Mouse (Mus musculus) layer of hippocampus, adult 18-20 months (tissue): ENCODE measurements around the gene Cldn14. TPM values are rescaled to one million over a fixed set of nuclear protein-coding genes. Genes with fewer than 3 reads are reported as not detected.
A peak's percentile ranks its signal among the peaks of the same experiment; 100 is the strongest.

Experiments
- DNase-seq, 2 experiments: peaks; one replicate each; pipeline ENCODE4 v3.0.0; 2022; ENCODE audit warnings: low spot score in 2 of 2
- total RNA-seq, 2 experiments: library from RNA; stranded (reverse); gene quantifications; 2 replicates each; pipeline ENCODE4 v1.2.3; 2021

Gene Cldn14
- total RNA-seq, 2 experiments from 2014 or later: 0.58 to 1.1 TPM

DNA sequence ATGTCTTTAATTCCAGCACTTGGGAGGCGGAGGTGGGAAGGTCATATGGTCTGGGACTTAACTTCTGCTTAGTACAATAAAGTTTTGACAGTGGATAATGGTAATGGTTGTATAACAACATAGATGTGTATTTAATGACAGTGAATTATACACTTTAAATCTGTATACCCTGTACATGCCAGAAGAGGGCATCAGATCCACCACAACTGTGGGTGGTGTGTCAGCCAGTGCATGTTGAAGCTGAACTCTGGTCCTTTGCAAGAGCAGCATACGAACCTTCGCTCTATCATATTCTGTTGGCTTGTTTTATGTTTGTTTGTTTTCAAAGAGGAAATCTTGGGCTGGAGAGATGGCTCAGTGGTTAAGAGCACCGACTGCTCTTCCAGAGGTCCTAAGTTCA is 61.2 kb downstream of the Cldn14 start:
- DNase-seq: no peak

DNA sequence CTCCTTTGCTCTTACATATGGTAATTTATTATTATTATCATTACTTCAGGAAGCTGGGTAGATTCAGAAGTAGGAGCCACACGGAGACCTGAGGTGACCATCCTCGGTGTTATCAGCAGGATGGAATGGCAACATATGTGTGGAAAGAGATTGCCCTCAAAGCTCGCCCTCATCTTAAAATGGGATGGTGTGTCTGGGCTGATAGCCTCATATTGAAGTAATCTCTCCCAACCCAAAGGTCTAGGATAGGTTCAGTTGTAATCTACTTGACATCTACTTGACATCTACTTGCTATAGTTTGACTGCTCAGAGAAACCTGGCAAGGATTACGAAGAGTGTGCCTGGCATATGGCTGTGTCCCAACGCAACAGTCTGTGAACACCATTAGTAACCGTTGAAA is 64.3 kb downstream of the Cldn14 start:
- no peak for DNase-seq

DNA sequence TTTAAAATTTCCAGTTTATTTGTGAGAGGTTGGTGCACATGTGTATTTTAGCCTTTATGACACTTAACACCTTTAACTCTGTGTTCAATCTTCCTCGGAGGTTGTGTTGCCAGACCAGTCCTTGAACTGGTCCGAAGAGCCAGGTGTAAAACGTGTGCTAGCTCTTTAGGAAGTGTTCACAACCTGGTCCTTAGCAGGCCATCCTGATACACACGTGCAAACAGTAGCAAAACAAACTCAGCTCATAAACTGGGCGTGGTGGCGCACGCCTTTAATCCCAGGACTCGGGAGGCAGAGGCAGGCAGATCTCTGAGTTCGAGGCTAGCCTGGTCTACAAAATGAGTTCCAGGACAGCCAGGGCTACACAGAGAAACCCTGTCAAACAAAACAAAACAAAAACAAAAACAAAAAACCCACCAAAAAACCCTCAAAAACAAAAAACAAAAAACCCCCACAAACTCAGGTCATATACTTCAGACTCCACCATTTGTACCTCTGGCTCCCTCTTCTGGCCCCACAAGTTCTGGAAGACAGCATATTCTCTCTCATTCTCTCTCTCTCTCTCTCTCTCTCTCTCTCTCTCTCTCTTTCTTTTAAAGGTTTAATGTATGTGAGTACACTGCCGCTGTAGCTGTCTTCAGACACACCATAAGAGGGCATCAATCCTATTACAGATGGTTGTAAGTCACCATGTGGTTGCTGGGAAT is 65.7 kb downstream of the Cldn14 start:
- no peak for DNase-seq

DNA sequence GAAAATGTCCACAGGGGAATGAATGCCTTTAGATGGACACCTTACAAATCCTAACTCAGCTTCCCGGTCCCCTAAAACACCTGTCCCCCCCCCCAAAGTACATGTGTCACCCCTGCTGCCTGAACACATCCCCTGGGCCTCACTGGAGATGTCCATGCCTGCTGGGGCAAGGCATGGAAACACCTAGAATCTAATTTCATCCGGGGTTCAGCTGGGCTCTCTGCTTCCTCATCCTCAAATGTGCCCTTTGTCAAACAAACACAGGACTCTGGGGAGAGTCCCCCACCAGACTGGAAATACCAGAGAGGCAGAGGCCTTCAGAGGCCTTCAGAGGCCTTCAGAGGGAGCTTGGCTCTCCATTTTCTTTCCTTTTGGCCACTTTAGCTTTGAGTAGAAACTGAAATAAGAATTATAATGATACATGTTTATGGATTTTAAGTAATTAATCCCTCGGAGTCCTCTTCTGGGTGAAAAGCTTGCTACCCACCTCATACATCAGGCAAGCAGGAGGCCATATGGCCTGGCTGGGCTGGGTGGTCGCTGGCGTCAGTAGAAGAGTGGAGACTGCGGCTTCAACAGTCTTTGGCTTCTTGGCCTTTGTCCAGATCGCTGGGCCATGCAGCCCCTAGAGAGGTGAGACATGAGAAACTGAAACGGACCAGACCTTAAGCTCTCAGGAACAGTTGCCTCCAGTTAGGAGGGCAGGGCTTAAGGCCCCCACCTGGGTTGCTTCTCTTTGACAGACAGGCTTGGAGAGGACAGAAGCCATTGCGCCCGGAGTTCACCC is 66.7 kb downstream of the Cldn14 start:
- DNase-seq: no peak

DNA sequence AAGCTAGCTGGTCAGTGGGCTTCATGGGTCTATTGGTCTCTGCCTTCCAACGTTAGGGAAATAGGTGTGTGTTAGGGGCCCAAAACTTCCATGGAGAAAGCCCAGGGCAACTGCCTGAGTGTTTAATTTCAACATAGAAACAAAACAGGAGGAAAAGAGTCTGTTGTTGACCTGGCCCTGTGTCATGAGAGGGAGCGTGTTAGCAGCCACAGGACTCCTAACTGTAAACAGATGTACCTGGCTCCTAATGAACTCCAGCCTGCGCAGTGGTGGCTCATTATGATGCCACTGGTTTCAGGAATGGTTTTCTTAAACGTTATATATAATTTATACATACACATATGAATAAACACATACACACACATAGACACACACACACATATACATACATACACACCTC is 68.7 kb downstream of the Cldn14 start:
- DNase-seq: no peak

DNA sequence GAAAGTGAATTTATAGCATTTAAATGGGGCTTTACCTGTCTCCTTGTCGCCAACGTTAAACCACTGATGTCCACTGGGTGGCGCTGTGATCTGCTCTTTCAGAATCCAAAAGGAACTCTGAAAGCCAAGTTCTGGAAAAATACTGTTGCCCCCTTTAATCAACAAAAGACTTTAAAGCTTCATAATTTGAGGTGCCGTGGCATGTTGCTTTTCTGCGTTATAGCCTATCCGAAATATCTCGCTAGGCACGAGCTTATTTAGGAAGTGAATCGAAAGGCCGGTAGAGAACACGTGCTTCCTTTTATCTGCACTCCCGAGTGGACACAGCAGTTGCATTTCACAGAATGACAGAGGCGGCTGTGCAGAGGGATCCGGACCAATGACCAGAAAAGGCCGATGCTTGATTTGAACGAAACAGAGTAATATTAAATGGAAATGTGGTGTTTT is 70.2 kb downstream of the Cldn14 start:
- peak; percentile 60 to 84 for DNase-seq

DNA sequence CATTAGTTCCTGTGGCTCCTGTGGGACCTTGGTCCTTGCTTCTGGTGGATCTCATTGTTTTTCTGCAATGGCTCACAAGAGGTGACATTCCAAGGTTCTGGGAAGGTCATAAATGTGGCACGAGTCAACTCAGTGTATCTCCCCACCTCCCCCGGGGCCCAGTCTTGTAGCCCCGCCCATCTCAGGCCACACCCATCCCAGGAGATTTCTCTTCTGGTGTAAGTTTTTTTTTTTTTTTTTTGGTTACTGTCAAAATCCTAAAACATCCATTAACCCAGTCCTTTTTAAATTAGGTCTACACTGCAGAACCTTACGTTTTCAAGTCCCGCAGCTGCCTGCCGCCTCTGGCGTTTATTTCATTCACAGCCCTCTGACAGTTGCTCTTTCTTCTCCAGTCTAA is 73.6 kb downstream of the Cldn14 start:
- no peak for DNase-seq

DNA sequence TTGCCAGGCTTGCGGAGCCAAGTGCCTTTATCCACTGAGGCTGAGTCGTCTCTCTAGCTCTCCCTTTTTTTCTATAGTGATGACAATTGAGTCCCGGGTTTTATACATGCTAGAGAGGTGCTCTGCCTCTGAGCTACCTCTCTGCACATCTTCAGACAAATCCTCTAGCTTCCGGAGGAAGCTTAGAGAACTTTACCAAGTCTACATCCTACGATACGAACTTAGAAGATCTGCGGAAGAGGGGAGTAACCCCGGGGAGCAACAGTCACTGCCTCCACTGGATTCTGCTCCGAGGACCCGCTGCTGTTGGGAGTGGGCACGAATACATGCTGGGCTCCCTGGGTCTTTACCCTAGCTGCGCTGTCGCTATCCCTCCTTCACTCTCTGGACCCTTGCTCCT is 74.0 kb downstream of the Cldn14 start:
- no peak for DNase-seq

DNA sequence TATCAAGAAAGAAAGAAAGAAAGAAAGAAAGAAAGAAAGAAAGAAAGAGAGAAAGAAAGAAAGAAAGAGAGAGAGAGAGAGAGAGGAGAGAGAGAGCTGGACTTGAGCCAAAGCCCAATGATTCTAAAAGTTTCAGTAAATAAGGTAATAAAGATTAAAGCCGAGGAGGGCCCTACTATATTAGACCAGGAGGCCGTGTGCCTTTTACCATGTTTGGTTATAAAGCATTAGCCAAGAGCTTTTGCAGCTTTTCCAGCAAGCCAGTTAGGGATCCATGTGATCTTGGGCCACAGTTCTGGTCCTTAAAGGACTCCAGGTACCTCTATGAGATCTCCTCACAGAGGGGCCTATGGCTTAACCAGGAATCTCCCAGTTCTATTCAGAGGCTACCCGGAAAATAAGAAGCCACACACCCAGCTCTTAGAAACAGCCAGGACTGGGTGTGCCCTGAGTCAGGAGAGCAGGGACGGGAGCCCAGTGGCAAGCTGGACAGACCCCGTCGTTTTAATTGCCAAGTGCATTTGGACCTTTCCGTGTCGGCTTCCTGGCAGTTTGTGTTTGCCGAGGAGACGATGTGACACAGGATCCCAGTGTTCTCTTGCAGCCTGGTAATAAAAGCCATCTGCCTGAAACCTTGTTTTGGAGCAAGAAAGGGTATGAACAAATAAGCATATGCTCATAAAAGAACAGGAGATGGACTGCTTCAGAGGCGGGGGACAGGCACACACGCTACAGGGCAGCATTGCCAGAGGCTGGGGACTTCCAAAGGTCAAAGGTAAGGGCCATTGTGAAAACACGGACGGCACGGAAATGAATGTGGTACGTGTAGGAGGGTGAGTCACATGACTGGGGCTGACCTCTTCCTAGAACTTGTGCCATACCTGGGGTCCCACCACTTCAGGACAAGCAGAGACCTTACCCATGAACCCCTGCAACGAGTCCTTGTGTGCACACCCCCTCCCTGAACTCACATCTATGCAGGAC is 76.2 kb downstream of the Cldn14 start:
- DNase-seq: peak in 1 of 2 experiments; percentile 34

DNA sequence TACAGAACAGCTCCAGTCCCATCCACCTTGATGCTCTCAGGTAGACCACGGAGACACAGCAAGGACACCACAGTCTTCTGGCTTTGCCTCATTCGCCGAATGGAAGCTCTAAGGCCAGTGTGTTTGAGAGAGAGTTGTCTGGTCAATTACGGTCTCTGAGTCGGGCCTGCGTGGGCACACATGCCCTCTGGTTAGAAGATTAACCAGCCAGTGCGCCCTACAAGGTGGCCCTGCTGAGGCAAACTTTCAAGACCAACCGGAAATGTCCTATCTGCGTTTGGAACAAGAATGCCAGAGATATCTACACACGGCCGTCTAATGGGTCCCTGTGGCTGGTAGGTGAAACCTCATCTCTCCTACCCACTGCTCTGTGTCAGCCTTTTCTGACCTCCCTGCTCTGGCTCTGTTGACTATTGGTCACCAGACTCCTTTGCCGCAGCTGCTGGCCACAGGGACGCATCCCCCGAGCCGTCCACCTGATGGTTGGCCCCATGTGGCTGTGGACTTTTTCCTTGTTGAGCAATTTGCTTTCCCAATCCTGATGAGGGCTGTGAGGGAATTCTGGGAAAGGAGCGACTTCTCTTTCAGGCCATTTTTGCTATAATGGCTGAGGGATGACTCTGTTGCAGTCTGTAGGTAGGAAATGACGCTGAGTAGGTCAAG is 79.1 kb downstream of the Cldn14 start:
- DNase-seq: no peak

DNA sequence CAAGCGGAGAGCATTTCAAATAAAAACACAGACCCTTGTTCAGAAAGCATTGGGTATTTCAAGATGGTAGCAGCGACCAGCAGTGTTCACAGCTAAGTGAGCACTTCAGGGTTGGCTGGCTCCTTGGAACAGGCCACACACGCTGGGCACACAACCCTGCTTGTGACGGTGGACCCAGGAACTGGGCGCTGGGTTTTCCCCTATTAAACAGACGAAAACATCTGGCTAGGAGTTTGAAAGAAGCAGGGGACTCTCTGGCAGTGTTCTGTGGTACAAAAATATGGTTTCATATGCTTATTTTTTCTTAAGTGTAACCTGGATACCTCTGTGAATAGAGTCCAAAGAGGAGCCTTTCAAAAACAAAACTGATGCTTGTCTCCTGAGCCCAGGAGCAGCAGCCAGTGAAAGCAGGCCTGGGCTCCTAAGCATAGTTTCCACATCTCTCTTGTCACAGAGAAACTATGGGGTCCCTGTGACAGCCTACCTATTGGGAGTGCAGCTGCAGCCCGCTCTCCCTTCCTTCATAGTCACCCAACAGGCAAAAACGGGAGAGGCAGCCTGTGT is 82.9 kb downstream of the Cldn14 start:
- DNase-seq: no peak

DNA sequence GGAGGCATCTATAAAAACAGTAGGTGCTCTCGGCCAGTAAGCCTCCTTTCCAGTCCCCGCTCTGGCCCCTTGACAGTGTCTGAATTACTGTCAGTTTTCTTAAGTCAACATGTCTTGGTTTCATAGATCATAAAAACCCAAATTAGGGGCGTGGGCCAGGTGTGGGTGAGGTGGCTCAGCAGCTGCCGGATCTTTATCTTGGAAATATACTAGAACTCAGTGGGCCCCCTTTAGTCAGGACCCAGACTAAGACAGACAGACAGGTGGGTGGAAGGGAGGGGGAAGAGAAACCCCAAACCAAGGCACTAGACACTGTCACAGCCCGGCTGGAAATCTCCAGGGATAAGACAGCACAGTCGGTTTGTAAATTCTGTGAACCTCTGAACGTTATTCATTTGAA is 84.8 kb downstream of the Cldn14 start:
- DNase-seq: no peak

DNA sequence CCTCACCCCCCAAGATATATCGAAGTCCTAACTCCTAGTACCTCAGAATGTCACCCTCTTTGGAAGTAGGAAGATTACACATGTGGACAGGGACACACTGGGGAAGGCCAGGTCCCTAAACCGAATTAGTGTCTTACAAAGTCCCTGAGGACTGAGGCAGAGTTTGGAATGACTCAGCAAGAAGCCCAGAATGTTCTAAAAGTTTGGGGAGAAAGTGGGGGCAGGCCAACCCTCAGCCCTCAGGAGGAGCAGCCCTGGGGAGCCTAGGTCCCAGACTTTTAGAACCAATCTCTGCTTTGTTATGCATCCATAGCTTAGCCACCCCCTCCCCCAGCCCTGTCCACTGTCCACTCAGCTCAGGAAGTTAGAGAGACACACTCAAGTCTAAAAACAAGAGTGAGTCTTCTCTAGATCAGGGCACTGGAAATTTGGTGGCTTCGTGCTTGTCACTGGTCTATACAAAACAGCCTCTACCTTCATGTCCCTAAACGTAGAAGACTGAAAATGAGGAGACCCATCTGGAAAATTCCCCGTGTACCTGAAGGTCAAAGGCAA is 85.7 kb downstream of the Cldn14 start:
- DNase-seq: no peak

DNA sequence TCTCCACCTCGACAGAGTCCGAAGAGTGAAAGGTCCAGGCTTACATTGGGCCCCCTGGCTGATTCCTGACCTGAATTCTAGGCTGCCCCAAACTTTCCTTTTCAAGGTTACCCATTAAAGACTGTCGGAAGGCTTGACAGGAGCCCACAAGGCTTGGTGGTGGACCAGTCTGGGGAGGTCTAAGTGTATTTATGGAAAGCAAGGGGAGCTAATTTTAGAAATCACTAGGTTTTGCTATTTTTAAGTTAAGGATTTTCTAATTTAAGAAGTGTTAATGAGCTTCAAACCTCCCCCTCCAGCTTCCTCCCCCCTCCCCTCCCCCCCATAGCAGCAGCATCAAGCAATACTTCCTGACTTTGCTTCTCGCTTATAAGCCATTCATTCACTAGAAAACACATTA is 88.0 kb downstream of the Cldn14 start:
- DNase-seq: no peak

DNA sequence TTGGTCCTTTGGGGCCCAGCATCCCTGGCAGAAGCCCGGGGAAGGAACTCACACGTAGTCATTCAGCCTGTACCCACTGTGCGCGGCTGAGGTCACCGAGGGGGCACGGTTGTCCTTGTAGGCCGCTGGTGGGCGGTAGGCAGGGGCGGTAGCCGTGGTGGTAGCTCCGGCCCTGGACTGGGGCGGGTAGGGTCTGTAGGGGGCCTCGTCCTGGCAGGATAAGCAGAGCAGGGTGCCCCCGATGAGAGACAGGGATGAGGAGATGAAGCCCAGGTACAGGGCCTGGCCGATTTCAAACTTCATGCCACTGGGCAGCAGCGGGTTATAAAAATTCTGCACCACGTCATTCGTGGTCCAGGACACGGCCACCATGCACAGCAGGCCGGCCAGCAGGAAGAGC is 89.4 kb downstream of the Cldn14 start:
- no peak for DNase-seq

DNA sequence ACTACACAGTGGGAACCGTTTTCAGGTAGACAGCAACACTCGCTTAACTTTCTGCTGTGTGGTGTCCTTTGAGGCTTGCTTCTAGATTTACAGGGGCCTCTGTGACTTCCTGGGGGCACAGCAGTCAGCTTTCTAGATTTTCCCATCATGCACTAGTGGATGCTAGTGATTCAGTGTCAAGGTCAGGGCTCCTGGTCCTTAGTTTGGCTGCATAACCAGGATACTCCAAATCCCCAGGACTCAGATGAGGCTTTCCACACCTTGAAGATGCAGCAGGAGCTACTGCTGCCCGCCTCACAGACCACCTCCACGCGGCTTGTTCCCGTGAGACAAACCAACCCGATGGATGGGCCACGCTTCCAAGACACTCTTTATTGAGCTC is 90.0 kb downstream of the Cldn14 start:
- no peak for DNase-seq

DNA sequence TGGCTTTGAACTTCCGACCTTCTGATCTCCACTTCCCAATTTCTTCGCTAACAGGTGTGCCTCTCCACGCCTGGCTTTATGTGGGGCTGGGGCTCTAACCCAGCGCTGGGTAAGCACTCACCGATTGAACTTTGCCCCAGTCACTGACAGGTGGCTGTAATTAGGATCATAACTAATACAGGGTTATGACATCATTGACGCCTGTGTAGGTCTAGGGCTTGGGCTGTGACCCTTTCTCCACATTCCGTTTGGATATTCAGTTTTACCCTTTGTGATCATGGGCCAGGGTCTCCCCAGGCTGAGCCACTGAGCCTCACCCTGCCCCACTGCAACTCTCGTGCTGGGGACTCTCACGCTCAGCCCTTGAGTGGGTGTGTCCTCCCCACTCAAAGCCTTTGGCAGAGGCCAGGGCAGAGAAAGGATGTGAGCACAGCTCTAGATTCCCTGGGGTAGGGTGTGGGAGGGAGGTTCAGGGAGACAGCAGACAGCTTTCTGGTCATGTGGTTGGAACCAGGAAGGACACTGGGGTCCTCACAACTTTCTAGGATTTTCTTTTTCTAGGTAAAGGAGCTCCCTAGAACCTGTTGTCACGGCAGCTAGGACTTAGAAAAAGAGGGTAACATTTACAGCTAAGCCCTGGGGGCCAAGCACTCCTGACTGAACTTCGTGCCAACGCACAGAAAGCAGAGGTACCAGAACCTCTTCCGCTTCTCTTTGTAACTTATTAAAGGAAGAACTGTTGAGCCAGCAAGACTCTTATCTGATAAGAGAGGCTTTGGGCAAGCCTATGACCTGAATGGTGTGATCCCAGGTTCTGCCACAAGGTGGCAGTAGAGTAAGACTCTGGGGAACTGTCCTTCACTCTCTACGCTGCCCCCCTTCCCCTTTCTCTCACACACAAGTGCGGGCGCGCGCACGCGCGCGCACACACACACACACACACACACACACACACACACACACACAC is 90.6 kb downstream of the Cldn14 start:
- peak; percentile 70 to 89 for DNase-seq

DNA sequence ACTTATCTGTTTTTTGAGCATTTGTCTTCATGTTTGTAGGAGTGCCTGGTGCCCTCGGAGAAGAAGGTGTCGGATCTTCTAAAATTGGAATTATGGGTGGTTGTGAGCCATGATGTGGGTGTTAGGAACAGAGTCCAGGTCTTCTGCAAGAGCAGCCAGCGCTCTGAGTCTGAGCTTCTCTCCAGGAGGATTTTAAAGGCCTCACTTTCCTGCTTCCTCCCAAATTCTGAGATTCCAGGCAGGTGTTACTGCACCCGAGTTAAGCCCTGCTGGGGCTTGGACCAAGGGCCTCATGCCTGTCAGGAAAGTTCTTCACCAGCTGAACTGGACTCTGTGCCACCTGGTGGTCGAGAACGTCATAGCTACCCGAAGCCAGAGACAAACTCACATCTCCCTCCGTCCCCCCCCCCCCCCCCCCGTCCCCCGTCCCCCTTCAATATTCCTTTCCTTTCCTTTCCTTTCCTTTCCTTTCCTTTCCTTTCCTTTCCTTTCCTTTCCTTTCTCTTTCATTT is 93.2 kb downstream of the Cldn14 start:
- peak in 1 of 2 experiments; percentile 35 for DNase-seq
